Mouse (Mus musculus) limb, embryonic 10.5 days (tissue): ENCODE data around the gene Jak2. TPM values are rescaled to one million over a fixed set of nuclear protein-coding genes. Genes with fewer than 3 reads are reported as not detected.

Source experiments
- DNase-seq: peaks from one replicate; pipeline ENCODE4 v3.0.0-alpha.2; 2017; ENCODE audit warnings: low spot score
- H3K27ac ChIP-seq: fragments of 300-500 bp; sonication (generic); 2 replicates; pipeline ENCODE4 v1.5.1; 2016; ENCODE audit warnings: mild to moderate bottlenecking
- H3K27me3 ChIP-seq: fragments of 300-500 bp; sonication (generic); 2 replicates; pipeline ENCODE4 v1.6.1; 2016; ENCODE audit warnings: low read depth, mild to moderate bottlenecking; ENCODE audit not compliant: poor library complexity, severe bottlenecking
- H3K36me3 ChIP-seq: fragments of 300-500 bp; sonication (generic); 2 replicates; pipeline ENCODE4 v1.6.1; 2016; ENCODE audit warnings: mild to moderate bottlenecking, moderate library complexity
- H3K4me1 ChIP-seq: fragments of 300-500 bp; sonication (generic); 2 replicates; pipeline ENCODE4 v1.6.1; 2016
- H3K4me3 ChIP-seq: fragments of 300-500 bp; sonication (generic); 2 replicates; pipeline ENCODE4 v1.5.1; 2016; ENCODE audit warnings: mild to moderate bottlenecking, moderate library complexity
- H3K9me3 ChIP-seq: fragments of 300-500 bp; sonication (generic); replicated peaks from 2 replicates; pipeline ENCODE4 v1.6.1; 2016; ENCODE audit warnings: mild to moderate bottlenecking
- WGBS: fragments of 180-500 bp; shearing (Covaris S2); methylation state at CpG from one replicate; pipeline ENCODE4 v1.1.7; 2016; 5-methylcytosine and 5-hydroxymethylcytosine counted together
- polyA plus RNA-seq: library from polyadenylated mRNA; unstranded; fragments of >200 nt; fragmentation: Nextera tagmentation; extraction: Ambion mirVana; gene quantifications from 2 replicates; pipeline ENCODE4 v1.2.1, GENCODE M21; 2016

Jak2 gene
- polyA plus RNA-seq, 1 experiment from 2014 or later, result 8.0 TPM

- Histone ChIP-seq H3K27ac (peak overlapping the region; percentile 66; the same call in 1 of the 2 replicates), H3K4me3 (peak overlapping the region; percentile 62), H3K36me3 (no peaks in the 10 kb centered on the region), H3K27me3 (peaks cover 21% of the 10 kb centered on the region; the same call in 1 of the 2 replicates), H3K4me1 (peaks cover 19% of the 10 kb centered on the region), H3K9me3 (no peaks in the 10 kb centered on the region)
- WGBS, result 47% methylated on average over 13 of the region's 13 CpGs
- no peak for DNase-seq
Observed at GRCm38 (mm10) chr19:29362173-29362930, 110.7 kb downstream of the Jak2 start.

Other genes with a start within 250 kb of the Jak2 start
- 64.1 and 69.6 TPM in 2 replicates for gene Ak3, start 203.9 kb upstream of the Jak2 start, polyA plus RNA-seq
- gene Rcl1, start 150.5 kb upstream of the Jak2 start, polyA plus RNA-seq, result 84.4 and 105 TPM in 2 replicates
- gene Insl6, start 73.5 kb downstream of the Jak2 start, polyA plus RNA-seq, result 4.1 and 4.9 TPM in 2 replicates
- 0.26 TPM in 1 of 2 replicates, not detected in the other for gene Rln1, start 82.8 kb downstream of the Jak2 start, polyA plus RNA-seq
- 24.0 and 30.9 TPM in 2 replicates for gene Plgrkt, start 115.6 kb downstream of the Jak2 start, polyA plus RNA-seq
- gene Cd274, start 115.6 kb downstream of the Jak2 start, polyA plus RNA-seq, result 0.05 and 0.10 TPM in 2 replicates
- gene Pdcd1lg2, start 159.1 kb downstream of the Jak2 start, polyA plus RNA-seq, result not detected in 2 replicates